Mouse (Mus musculus): Measurements from ENCODE around the gene Mtmr4. TPM values are rescaled to one million over a fixed set of nuclear protein-coding genes. Genes with fewer than 3 reads are reported as not detected.
A peak's percentile ranks its signal among the peaks of the same experiment; 100 is the strongest.

Mtmr4 gene
- 54.4 and 58.2 TPM in 2 replicates for polyA plus RNA-seq (2015; fragmentation: Nextera tagmentation; extraction: Ambion mirVana)

DNA sequence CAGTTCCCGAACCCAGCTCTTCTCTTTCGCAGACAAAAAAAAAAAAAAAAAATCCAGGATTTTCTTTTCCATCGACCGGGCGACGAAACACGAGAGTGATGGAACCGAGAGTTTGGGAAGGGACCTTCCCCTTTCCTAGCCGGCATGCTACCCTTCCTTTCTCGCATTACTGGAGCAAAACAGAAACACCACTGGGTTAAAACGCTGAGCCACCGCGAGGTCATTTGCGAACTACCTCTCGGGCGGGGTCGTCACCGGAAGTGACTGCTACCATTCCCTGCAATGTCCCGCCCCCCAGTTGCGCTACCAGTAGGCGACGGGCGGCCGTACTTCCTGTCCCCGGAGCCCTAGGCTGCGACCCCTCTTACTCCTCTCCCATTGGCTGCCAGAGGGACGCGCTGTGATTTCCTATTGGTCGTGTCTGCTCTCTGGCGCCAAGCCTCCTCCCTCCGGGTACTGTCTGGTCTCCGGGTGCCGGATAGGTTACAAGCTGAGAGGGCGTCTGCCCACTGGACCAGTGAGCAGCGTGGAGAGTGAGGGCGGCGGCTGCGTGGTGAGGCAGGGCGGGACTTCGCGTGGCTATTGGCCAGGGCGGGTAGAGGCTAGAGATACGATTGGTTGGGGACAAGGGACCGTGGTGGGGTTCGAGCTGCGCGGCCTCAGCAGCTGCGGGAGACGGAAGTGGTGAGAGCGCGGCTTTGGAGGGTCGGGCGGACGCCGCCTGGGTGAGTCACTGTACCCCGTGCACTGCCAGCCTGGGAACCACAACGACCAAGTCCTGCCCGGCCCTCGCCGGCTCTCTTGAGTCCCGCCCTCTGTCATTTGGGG lies at the start of gene Mtmr4:
Gene Mtmr4, plus strand, starts transcription at position 637 of the 828 bp plus-strand sequence.
- Histone ChIP-seq H3K9me3 (no peaks in the 10 kb centered on the region), H3K9ac (peak within 1 kb of the TSS; percentile 96), H3K4me3 (peak within 1 kb of the TSS; percentile 78), H3K36me3 (0 out of 2 replicates have a peak, but pooled peaks cover 7% of the 10 kb centered on the region), H3K27me3 (no peaks in the 10 kb centered on the region), H3K4me1 (replicated peaks) (peaks cover 60% of the 10 kb centered on the region), H3K27ac (replicated peaks) (peak within 1 kb of the TSS; percentile 91), H3K4me2 (peak within 1 kb of the TSS; percentile 90)
- peak; percentile 97 for ATAC-seq (ENCODE audit: low read depth)
- WGBS = under 1% methylated on average over 61 of the region's 61 CpGs

DNA sequence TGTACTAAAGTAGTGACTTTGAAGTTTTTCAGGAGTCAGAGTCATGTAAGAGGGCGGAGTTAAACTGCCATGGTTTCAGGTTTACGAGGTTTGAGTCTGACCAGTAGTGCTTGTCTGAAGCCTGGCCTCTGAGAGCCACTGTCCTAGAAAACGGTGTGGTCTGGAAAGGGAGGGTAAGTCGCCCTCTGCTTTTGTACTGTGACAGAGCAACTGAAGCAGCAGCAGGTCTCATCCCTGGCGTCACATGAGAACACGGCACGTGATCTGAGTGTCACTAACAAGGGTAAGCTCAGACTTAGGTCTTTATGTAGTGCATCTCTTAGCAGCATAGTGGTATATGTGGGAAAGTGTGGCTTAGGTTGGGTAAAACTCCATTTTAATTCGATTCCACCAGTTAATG lies 49.7 kb upstream of the Mtmr4 start:
- H3K27me3 ChIP-seq = no peaks in the 10 kb centered on the region
- no peak overlapping the region for H3K27ac ChIP-seq (replicated peaks)
- no peak overlapping the region for H3K4me2 ChIP-seq
- no peak for ATAC-seq (ENCODE audit: low read depth)
- H3K4me1 ChIP-seq (replicated peaks) = no peaks in the 10 kb centered on the region
- WGBS = 38% methylated on average over 8 of the region's 8 CpGs
- H3K4me3 ChIP-seq = no peak overlapping the region
- no peaks in the 10 kb centered on the region for H3K36me3 ChIP-seq
- no peaks in the 10 kb centered on the region for H3K9me3 ChIP-seq
- no peak overlapping the region for H3K9ac ChIP-seq

DNA sequence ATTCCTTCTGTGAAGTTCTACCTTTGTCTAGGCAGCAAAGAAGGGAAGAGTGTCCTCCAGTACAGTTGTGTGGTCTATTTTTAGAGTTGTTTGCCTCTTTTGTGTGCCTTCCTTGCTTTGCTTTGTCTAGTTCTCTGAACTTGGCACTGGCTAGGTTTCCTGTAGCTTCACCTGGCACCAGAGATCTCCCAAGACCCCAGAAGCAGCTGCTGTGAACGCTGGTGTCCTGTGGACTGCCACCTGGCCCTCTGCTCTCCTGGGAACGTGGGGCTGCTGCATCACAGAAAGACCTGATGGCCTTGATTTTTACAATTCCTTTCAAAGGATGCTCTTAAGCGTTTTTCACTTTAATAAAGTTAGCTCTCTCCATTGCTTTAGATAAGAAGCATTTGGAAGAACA lies 49.1 kb upstream of the Mtmr4 start:
- Histone ChIP-seq H3K27ac (replicated peaks) (no peak overlapping the region), H3K4me1 (replicated peaks) (no peaks in the 10 kb centered on the region), H3K27me3 (no peaks in the 10 kb centered on the region), H3K4me2 (no peak overlapping the region), H3K36me3 (no peaks in the 10 kb centered on the region), H3K4me3 (no peak overlapping the region), H3K9me3 (no peaks in the 10 kb centered on the region), H3K9ac (no peak overlapping the region)
- no peak for ATAC-seq (ENCODE audit: low read depth)
- WGBS = 53% methylated on average over 3 of the region's 3 CpGs

DNA sequence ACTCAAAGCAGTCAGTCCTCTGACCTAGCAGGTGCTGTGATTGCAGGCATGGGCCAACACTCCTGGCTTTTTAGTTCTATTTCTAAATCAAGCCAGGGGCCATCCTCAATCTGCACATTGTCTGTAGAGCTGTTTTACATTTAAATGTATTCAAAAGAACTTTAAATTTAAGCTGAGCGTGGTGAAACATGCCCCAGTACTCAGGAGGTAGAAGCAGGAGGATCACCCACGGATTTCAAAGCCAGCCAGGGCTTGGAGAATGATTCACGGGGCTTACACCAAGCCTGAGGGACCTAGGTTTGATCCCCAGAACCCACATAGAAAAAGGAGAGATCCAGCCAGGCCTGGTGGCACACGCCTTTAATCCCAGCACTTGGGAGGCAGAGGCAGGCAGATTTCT lies 38.6 kb upstream of the Mtmr4 start:
- no peaks in the 10 kb centered on the region for H3K9me3 ChIP-seq
- H3K9ac ChIP-seq = no peak overlapping the region
- no peak for ATAC-seq (ENCODE audit: low read depth)
- no peaks in the 10 kb centered on the region for H3K27me3 ChIP-seq
- no peak overlapping the region for H3K4me2 ChIP-seq
- H3K36me3 ChIP-seq = no peaks in the 10 kb centered on the region
- H3K27ac ChIP-seq (replicated peaks) = no peak overlapping the region
- 73% methylated on average over 4 of the region's 4 CpGs for WGBS
- peaks cover 9% of the 10 kb centered on the region for H3K4me1 ChIP-seq (replicated peaks)
- no peak overlapping the region for H3K4me3 ChIP-seq

DNA sequence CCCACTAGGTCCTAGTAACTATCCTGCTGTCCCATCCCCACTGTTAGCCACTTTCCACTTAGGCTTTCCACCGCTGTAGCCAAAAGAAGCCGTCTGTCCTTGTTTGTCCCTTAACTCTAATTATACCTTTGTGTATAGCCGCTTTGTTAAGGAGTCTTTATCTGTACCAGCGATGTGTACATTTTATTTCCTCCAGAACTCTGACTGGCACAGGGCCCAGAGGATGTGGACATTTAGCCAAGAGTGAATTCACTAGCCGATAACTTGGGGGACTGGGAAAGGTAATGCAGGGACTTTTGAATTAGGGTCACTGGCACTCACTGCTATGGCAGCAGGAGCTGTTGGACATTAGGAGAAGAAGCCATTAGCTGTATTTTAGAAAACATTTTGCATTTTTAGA lies 37.6 kb upstream of the Mtmr4 start:
- Histone ChIP-seq H3K9ac (no peak overlapping the region), H3K27ac (replicated peaks) (0 out of 2 replicates have a peak overlapping the region, but pooled peaks have one; percentile 23), H3K4me3 (no peak overlapping the region), H3K36me3 (no peaks in the 10 kb centered on the region), H3K9me3 (0 out of 2 replicates have a peak, but pooled peaks cover 3% of the 10 kb centered on the region), H3K4me1 (replicated peaks) (peaks cover 9% of the 10 kb centered on the region), H3K27me3 (no peaks in the 10 kb centered on the region), H3K4me2 (no peak overlapping the region)
- ATAC-seq (ENCODE audit: low read depth) = no peak
- 48% methylated on average over 5 of the region's 5 CpGs for whole genome bisulfite sequencing

DNA sequence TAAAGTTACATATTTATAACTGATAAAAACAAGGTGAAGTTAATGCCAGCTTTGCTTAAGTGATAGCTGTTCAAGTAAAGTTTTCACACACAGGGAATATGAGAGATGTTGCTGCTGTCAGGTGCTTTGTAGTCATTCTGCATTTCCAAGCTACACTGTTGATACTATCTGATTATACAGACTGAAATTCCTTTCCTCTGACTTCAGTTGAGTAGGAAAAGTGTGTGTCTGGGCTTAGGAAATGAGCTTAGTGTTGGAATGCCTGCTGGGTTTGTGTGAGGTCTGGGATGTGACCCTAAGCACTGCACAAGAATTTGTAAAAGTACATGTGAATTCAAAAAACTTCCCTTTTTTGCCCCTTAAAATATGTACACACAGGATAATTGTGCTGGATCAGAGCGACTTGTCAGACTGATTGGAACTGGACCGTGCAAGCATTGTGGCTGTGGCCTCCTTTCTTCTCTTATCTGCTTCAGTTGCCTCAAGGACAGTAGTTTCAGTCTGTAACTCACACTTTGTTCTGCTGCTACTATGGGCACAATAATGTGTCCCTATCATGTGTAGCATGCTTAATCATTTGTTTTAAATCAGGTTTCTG lies 36.8 kb upstream of the Mtmr4 start:
- no peaks in the 10 kb centered on the region for H3K27me3 ChIP-seq
- H3K27ac ChIP-seq (replicated peaks) = no peak overlapping the region
- no peak for ATAC-seq (ENCODE audit: low read depth)
- 61% methylated on average over 2 of the region's 2 CpGs for WGBS
- H3K4me2 ChIP-seq = no peak overlapping the region
- H3K4me3 ChIP-seq = no peak overlapping the region
- peaks cover 9% of the 10 kb centered on the region for H3K4me1 ChIP-seq (replicated peaks)
- 0 out of 2 replicates have a peak, but pooled peaks cover 3% of the 10 kb centered on the region for H3K9me3 ChIP-seq
- no peaks in the 10 kb centered on the region for H3K36me3 ChIP-seq
- H3K9ac ChIP-seq = no peak overlapping the region

DNA sequence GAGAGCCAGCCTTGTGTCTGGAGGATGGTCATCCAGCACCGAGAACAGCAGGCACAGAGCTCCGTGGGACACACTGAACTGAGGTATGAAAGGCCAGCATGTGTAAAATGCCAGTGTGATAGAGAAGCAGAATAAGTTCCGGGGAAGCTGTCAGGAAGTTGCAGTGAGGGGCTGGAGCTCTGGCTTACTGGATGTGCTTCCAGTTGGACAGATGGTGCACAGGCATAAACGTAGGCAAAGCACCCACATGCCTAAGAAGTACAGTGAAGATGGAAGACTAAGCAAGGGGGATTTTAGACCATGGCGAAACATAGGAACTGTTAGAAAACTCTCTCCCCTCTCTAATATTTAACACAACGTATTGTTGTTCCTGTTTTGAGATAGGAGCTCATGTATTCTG lies 30.8 kb upstream of the Mtmr4 start:
- WGBS = 81% methylated on average over 6 of the region's 6 CpGs
- no peaks in the 10 kb centered on the region for H3K36me3 ChIP-seq

DNA sequence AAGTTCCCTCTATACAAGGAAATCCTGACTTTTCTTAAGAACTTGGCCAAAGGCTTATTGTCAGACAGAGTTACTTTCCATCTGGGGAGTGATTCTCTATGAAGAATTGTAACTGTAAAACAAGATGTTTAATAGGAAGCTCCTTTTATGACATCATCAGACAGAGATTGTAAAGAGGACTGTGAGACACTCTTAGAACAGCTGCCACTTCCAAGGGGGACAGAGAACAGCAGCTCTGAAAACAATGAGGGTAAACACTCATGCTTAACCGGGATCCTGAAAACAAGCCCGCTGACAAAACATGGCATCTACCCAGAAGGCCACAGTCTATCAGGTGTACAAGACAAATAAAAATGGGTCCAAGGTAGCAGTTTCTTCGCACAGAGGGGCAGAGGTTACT lies 25.5 kb upstream of the Mtmr4 start, which contains the start of gene Gm11492:
Gene Gm11492, plus strand, starts transcription at position 153 of the 400 bp plus-strand sequence.
- Histone ChIP-seq H3K9ac (no peak within 1 kb of the TSS), H3K4me1 (replicated peaks) (no peaks in the 10 kb centered on the region), H3K36me3 (no peaks in the 10 kb centered on the region), H3K4me2 (no peak within 1 kb of the TSS), H3K27me3 (no peaks in the 10 kb centered on the region), H3K9me3 (no peaks in the 10 kb centered on the region), H3K4me3 (no peak within 1 kb of the TSS), H3K27ac (replicated peaks) (no peak within 1 kb of the TSS)
- no peak for ATAC-seq (ENCODE audit: low read depth)
- WGBS = 73% methylated on average over 3 of the region's 3 CpGs

More for the DNA sequence above, 30.8 kb upstream of the Mtmr4 start:
- Histone ChIP-seq H3K4me3 (no peak overlapping the region), H3K27me3 (no peaks in the 10 kb centered on the region), H3K27ac (replicated peaks) (no peak overlapping the region), H3K9ac (no peak overlapping the region), H3K4me2 (no peak overlapping the region), H3K9me3 (0 out of 2 replicates have a peak, but pooled peaks cover 3% of the 10 kb centered on the region), H3K4me1 (replicated peaks) (no peaks in the 10 kb centered on the region)
- ATAC-seq (ENCODE audit: low read depth) = no peak

DNA sequence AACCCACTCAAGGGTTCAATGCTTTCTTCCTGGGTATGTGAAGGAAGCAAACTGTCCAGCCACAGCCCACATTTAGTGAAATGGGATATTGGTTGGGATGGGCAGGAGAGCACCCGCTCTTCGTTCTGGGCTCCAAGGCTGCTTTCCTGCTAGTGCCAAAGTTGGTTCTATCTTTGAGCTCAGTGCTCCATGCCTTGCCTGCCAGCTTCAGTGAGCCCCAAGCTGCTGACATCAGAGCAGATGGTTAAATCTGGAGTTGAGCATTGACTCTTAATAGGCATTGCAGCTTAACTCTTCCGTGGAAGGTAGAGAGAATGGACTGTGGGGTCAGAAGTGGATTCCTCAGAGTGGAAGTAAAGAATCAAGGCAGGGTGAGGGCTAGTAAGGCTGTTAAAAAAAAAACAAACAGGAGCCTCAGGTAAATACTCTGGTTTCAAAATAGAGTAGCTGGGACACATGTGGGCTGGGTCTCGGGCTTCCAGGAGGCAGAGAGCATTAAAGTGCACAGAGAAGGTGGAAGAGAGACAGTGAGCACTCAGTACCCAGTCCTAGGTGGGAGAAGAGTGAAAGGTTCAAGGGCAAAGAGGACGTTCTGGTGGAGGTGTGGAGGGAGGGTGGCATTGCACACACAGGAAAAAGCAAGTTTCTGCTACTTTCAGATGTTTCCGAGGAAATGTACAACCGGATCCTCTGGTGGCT lies 23.6 kb upstream of the Mtmr4 start, which contains the start of gene Sept4:
Gene Sept4, plus strand, starts transcription at position 649 of the 699 bp plus-strand sequence.
- no peaks in the 10 kb centered on the region for H3K4me1 ChIP-seq (replicated peaks)
- H3K9ac ChIP-seq = no peak within 1 kb of the TSS
- no peaks in the 10 kb centered on the region for H3K36me3 ChIP-seq
- H3K27ac ChIP-seq (replicated peaks) = no peak within 1 kb of the TSS
- no peak for ATAC-seq (ENCODE audit: low read depth)
- H3K9me3 ChIP-seq = no peaks in the 10 kb centered on the region
- no peak within 1 kb of the TSS for H3K4me3 ChIP-seq
- H3K27me3 ChIP-seq = no peaks in the 10 kb centered on the region
- 87% methylated on average over 7 of the region's 7 CpGs for WGBS
- H3K4me2 ChIP-seq = no peak within 1 kb of the TSS

DNA sequence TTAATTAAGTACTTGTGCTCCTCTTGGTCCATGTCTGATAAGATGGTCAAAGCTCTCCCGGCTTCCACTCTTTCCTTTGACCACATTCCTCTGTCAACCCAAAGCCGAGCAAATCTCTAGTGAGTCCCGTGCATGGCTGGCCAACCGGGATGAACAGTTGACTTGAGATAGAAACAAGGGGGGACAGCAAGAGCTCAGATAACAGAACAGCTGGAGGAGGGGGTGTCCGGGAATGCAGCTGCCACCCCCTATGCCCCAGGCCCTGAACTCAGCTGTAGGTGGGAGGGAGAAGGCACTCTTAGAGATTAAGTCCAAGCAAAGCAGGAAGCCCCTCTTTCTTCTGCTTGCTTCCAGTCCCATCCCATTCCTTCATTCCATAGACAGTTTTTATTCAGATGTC lies 21.2 kb upstream of the Mtmr4 start:
- H3K9ac ChIP-seq = no peak overlapping the region
- no peak overlapping the region for H3K4me3 ChIP-seq
- H3K4me1 ChIP-seq (replicated peaks) = no peaks in the 10 kb centered on the region
- no peaks in the 10 kb centered on the region for H3K27me3 ChIP-seq
- no peak overlapping the region for H3K4me2 ChIP-seq
- H3K9me3 ChIP-seq = no peaks in the 10 kb centered on the region
- no peak overlapping the region for H3K27ac ChIP-seq (replicated peaks)
- WGBS = 85% methylated on average over 5 of the region's 5 CpGs
- ATAC-seq (ENCODE audit: low read depth) = no peak
- H3K36me3 ChIP-seq = no peaks in the 10 kb centered on the region

DNA sequence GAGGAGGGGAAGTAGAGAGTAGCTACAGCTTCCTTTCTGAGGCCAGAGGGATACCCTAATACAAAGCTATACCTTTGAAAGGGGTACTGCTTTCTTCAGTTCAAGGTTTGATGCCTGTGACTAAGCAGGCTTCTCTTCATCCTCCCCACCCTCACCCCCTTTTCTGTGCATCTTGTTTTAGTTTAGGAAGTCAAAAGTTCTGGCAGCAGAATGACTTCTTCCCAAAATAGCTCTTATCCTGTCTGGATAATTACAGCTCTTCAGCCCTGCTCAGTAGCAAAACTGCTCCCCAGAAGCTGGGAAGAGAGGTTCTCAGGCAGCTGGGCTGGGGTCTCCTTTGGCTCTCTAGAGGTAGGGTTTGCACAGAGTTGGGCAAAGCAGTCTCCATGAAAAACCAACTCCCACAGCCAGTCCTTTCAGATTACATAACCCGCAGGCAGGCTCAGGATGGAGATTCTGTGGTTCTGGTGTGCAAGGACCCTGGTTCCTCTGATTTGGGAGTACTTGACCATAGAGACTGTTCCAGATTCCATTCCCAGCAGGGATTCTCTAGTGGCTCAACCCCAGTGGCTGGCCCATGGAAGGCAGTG lies 20.5 kb upstream of the Mtmr4 start:
- no peak overlapping the region for H3K4me3 ChIP-seq
- no peaks in the 10 kb centered on the region for H3K27me3 ChIP-seq
- no peaks in the 10 kb centered on the region for H3K4me1 ChIP-seq (replicated peaks)
- H3K27ac ChIP-seq (replicated peaks) = no peak overlapping the region
- no peak overlapping the region for H3K4me2 ChIP-seq
- H3K36me3 ChIP-seq = no peaks in the 10 kb centered on the region
- no peak for ATAC-seq (ENCODE audit: low read depth)
- 96% methylated on average over 1 of the region's 1 CpGs for WGBS
- no peak overlapping the region for H3K9ac ChIP-seq
- H3K9me3 ChIP-seq = no peaks in the 10 kb centered on the region

DNA sequence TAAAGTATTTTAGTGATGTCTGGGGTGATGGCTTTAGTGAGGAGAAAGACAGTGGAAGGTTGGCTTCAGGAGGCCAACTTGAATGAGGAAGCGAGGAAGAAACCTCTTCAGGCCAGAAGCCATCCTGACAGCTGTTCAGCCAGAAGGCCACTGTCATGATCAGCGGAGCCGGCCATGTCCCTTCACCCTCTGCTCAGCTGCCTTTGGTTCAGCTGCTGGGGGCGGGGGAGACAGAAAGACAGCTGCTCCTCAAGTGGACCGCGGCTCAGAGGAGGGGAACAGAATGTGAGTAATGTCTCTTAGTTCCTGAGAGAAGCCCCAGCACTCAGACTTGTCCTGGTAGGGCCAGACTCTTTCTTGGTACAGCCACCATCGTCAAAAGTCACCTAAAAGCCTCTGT lies 18.2 kb upstream of the Mtmr4 start:
- Histone ChIP-seq H3K9me3 (no peaks in the 10 kb centered on the region), H3K36me3 (no peaks in the 10 kb centered on the region), H3K9ac (no peak overlapping the region), H3K4me3 (no peak overlapping the region), H3K4me2 (no peak overlapping the region), H3K4me1 (replicated peaks) (peaks cover 15% of the 10 kb centered on the region), H3K27ac (replicated peaks) (no peak overlapping the region), H3K27me3 (peaks cover 6% of the 10 kb centered on the region; the same call in 1 of the 2 replicates)
- WGBS = 76% methylated on average over 7 of the region's 7 CpGs
- ATAC-seq (ENCODE audit: low read depth) = no peak
